12 mouse cellular contexts compared by ENCODE assay signal in genomic region chr9:102543761-102544115, GRCm38 (mm10). TPM values are rescaled to one million over a fixed set of nuclear protein-coding genes. Genes with fewer than 3 reads are reported as not detected.
A peak's percentile ranks its signal among the peaks of the same experiment; 100 is the strongest.
DNase-seq lines count a peak whose midpoint lies in the region; ATAC-seq and TF ChIP-seq lines count a peak whose summit lies in the region.
"Had no signal": no experiment of that assay in that cellular context is flagged by ENCODE, and none has a peak within 500 bp of the region (broad histone marks: within the 10 kb centered on the region; RNA-seq: fewer than 3 reads in every experiment).

No protein-coding gene starts in this region.

- no peaks in the 10 kb centered on the region for H3K9me3 ChIP-seq in forebrain, embryonic 10.5 days
- H3K9me3 ChIP-seq in forebrain, embryonic 11.5 days (ENCODE audit: control insufficient read depth, low read length) = no peaks in the 10 kb centered on the region
- H3K9me3 ChIP-seq in stomach, embryonic 16.5 days (replicated peaks; ENCODE audit: control insufficient read depth, low read length) = no peaks in the 10 kb centered on the region
- H3K9me3 ChIP-seq in stomach, postnatal 0 days (ENCODE audit: control insufficient read depth, low read length) = no peaks in the 10 kb centered on the region
- H3K9me3 ChIP-seq in midbrain, embryonic 11.5 days (ENCODE audit: control insufficient read depth, low read length) = no peaks in the 10 kb centered on the region

- DNase-seq in forebrain, embryonic 10.5 days (ENCODE audit: extremely low spot score, low spot score) = no peak
- DNase-seq in forebrain, embryonic 11.5 days (ENCODE audit: low spot score) = no peak
- no peak for DNase-seq in stomach, postnatal 0 days (ENCODE audit: low spot score)
- no peak for DNase-seq in midbrain, embryonic 11.5 days (ENCODE audit: low spot score, missing footprints)
- no peak for DNase-seq in frontal cortex, postnatal 25 days (ENCODE audit: low spot score in 2 of 2)
- no peak for DNase-seq in cerebellum, adult 11 months
- DNase-seq: adrenal gland, adult 2 months; spleen, adult 18-20 months had no signal

- H3K27ac ChIP-seq in forebrain, embryonic 10.5 days = peak overlapping the region; percentile 85; the same call in 1 of the 2 replicates
- no peak overlapping the region for H3K27ac ChIP-seq in forebrain, embryonic 11.5 days (ENCODE audit: low read depth, low read length)
- no peak overlapping the region for H3K27ac ChIP-seq in stomach, embryonic 16.5 days (ENCODE audit: low read length)
- H3K27ac ChIP-seq in stomach, postnatal 0 days (replicated peaks) = no peak overlapping the region
- 0 out of 2 replicates have a peak overlapping the region, but pooled peaks have one; percentile 52 for H3K27ac ChIP-seq in midbrain, embryonic 11.5 days (ENCODE audit: low read depth, low read length)

- H3K4me2 ChIP-seq in forebrain, embryonic 11.5 days (ENCODE audit: low read depth, low read length, severe bottlenecking) = no peak overlapping the region
- H3K4me2 ChIP-seq in stomach, embryonic 16.5 days (ENCODE audit: low read depth, low read length) = no peak overlapping the region
- H3K4me2 ChIP-seq in stomach, postnatal 0 days (replicated peaks; ENCODE audit: low read depth) = no peak overlapping the region
- H3K4me2 ChIP-seq in midbrain, embryonic 11.5 days = peak overlapping the region; percentile 55; the same call in 1 of the 2 replicates

- no peaks in the 10 kb centered on the region for H3K36me3 ChIP-seq in forebrain, embryonic 10.5 days (replicated peaks)
- no peaks in the 10 kb centered on the region for H3K36me3 ChIP-seq in forebrain, embryonic 11.5 days (ENCODE audit: control insufficient read depth, insufficient read depth, low read length)
- H3K36me3 ChIP-seq in stomach, embryonic 16.5 days (ENCODE audit: control insufficient read depth, insufficient read depth, low read length) = no peaks in the 10 kb centered on the region
- H3K36me3 ChIP-seq in stomach, postnatal 0 days (ENCODE audit: control insufficient read depth, insufficient read depth, low read length) = no peaks in the 10 kb centered on the region
- no peaks in the 10 kb centered on the region for H3K36me3 ChIP-seq in midbrain, embryonic 11.5 days (ENCODE audit: control insufficient read depth, insufficient read depth, low read length)

- peaks cover 83% of the 10 kb centered on the region for H3K27me3 ChIP-seq in forebrain, embryonic 10.5 days (ENCODE audit: poor library complexity, severe bottlenecking)
- peaks cover 15% of the 10 kb centered on the region for H3K27me3 ChIP-seq in forebrain, embryonic 11.5 days (ENCODE audit: control insufficient read depth, insufficient read depth, low read length)
- H3K27me3 ChIP-seq in stomach, embryonic 16.5 days (ENCODE audit: control insufficient read depth, insufficient read depth, low read length) = no peaks in the 10 kb centered on the region; the same call in 1 of the 2 replicates
- no peaks in the 10 kb centered on the region for H3K27me3 ChIP-seq in stomach, postnatal 0 days (ENCODE audit: control insufficient read depth, insufficient read depth, low read length)
- H3K27me3 ChIP-seq in midbrain, embryonic 11.5 days (ENCODE audit: control insufficient read depth, insufficient read depth, low read length) = peaks cover 22% of the 10 kb centered on the region; the same call in 1 of the 2 replicates

- H3K9ac ChIP-seq in forebrain, embryonic 11.5 days (ENCODE audit: low read length) = no peak overlapping the region
- no peak overlapping the region for H3K9ac ChIP-seq in stomach, embryonic 16.5 days (ENCODE audit: low read length)
- H3K9ac ChIP-seq in stomach, postnatal 0 days (ENCODE audit: low read length) = no peak overlapping the region
- H3K9ac ChIP-seq in midbrain, embryonic 11.5 days (ENCODE audit: low read length) = peak overlapping the region; percentile 58; the same call in 1 of the 2 replicates

- no peak overlapping the region for H3K4me3 ChIP-seq in forebrain, embryonic 10.5 days
- no peak overlapping the region for H3K4me3 ChIP-seq in forebrain, embryonic 11.5 days (ENCODE audit: low read depth, low read length)
- H3K4me3 ChIP-seq in stomach, embryonic 16.5 days (replicated peaks; ENCODE audit: low read length) = no peak overlapping the region
- H3K4me3 ChIP-seq in stomach, postnatal 0 days (ENCODE audit: low read depth, low read length) = no peak overlapping the region
- H3K4me3 ChIP-seq in midbrain, embryonic 11.5 days (ENCODE audit: low read depth, low read length) = no peak overlapping the region

- no peak; the same call in 1 of the 2 replicates for ATAC-seq in forebrain, embryonic 11.5 days (replicated peaks; ENCODE audit: low FRiP score)
- 0 out of 2 replicates have a peak, but pooled peaks have one; percentile 9 for ATAC-seq in stomach, embryonic 16.5 days (ENCODE audit: insufficient read depth, low FRiP score)
- ATAC-seq in stomach, postnatal 0 days (ENCODE audit: low FRiP score, low TSS enrichment) = no peak
- ATAC-seq in midbrain, embryonic 11.5 days (ENCODE audit: low FRiP score) = no peak
- ATAC-seq in erythroblast, adult 5-6 weeks (replicated peaks; ENCODE audit: low FRiP score, poor library complexity, severe bottlenecking) = no peak
- ATAC-seq: inflammation-experienced regulatory T-cells, adult 6 months had no signal

- 42% methylated on average over 2 of the region's 2 CpGs for WGBS in forebrain, embryonic 10.5 days
- WGBS in forebrain, embryonic 11.5 days = 20% methylated on average over 2 of the region's 2 CpGs
- 83% methylated on average over 2 of the region's 2 CpGs for WGBS in stomach, embryonic 16.5 days
- WGBS in stomach, postnatal 0 days = 68% methylated on average over 2 of the region's 2 CpGs
- 17% methylated on average over 2 of the region's 2 CpGs for WGBS in midbrain, embryonic 11.5 days

- TF ChIP-seq EP300 in stomach, postnatal 0 days (optimal IDR thresholded peaks at IDR 0.05) = no peak

- peaks cover 48% of the 10 kb centered on the region for H3K4me1 ChIP-seq in forebrain, embryonic 10.5 days
- H3K4me1 ChIP-seq in forebrain, embryonic 11.5 days (replicated peaks; ENCODE audit: control insufficient read depth, insufficient read depth, low read length) = peaks cover 7% of the 10 kb centered on the region; the same call in 1 of the 2 replicates
- no peaks in the 10 kb centered on the region for H3K4me1 ChIP-seq in stomach, embryonic 16.5 days (ENCODE audit: control insufficient read depth, insufficient read depth, low read length)
- no peaks in the 10 kb centered on the region for H3K4me1 ChIP-seq in stomach, postnatal 0 days (replicated peaks; ENCODE audit: control insufficient read depth, insufficient read depth)
- H3K4me1 ChIP-seq in midbrain, embryonic 11.5 days (ENCODE audit: control insufficient read depth, insufficient read depth, low read length) = peaks cover 25% of the 10 kb centered on the region

- TF ChIP-seq CTCF in stomach, postnatal 0 days (IDR thresholded peaks at IDR 0.05; ENCODE audit: low read depth) = no peak

RNA-seq across cellular contexts. Expression of gene Ky, which starts 38.2 kb away (rescaled TPM):
- polyA plus RNA-seq in forebrain, embryonic 10.5 days (2016; fragmentation: Nextera tagmentation; extraction: Ambion mirVana) = 0.10 and 0.14 TPM in 2 replicates
- polyA plus RNA-seq in forebrain, embryonic 11.5 days (2014; fragmentation: Nextera tagmentation; extraction: Ambion mirVana) = 0.08 and 0.32 TPM in 2 replicates
- 0.16 and 0.54 TPM in 2 replicates for polyA plus RNA-seq in stomach, embryonic 16.5 days (2015; fragmentation: Nextera tagmentation; extraction: Ambion mirVana)
- 0.08 and 0.13 TPM in 2 replicates for polyA plus RNA-seq in stomach, postnatal 0 days (2015; fragmentation: Nextera tagmentation; extraction: Ambion mirVana)
- polyA plus RNA-seq in midbrain, embryonic 11.5 days (2014; fragmentation: Nextera tagmentation; extraction: Ambion mirVana) = 0.18 and 0.44 TPM in 2 replicates
- not detected in 2 replicates for total RNA-seq in erythroblast, adult 5-6 weeks (2015; ENCODE audit: low replicate concordance)
- total RNA-seq in erythroblast, adult 5-6 weeks (2017; ENCODE audit: low replicate concordance) = not detected in 2 replicates
- total RNA-seq: monocyte, adult 5-6 weeks had no signal

Comparison
In these comparisons a context has a peak if more than half of its experiments do, and no peak if none do; other contexts are left out.
1. H3K27ac ChIP-seq: peak in forebrain, embryonic 10.5 days (single experiment) and midbrain, embryonic 11.5 days (single experiment); none in forebrain, embryonic 11.5 days (single experiment), stomach, embryonic 16.5 days (single experiment) and stomach, postnatal 0 days (single experiment).